Mouse (Mus musculus) spleen, postnatal 36 days (tissue): ENCODE measurements around the gene Cenpa.
"Not testable (repeated sequence)": the region's sequence is repeated elsewhere in the genome, so short reads cannot be mapped to it uniquely, and the experiment has no call there.

Experiments
- DNase-seq, 2 experiments: peaks; one replicate each; pipeline ENCODE4 v3.0.0; 2022; ENCODE audit warnings: low spot score in 2 of 2, mixed read lengths in 1 of 2

The Cenpa gene

DNA sequence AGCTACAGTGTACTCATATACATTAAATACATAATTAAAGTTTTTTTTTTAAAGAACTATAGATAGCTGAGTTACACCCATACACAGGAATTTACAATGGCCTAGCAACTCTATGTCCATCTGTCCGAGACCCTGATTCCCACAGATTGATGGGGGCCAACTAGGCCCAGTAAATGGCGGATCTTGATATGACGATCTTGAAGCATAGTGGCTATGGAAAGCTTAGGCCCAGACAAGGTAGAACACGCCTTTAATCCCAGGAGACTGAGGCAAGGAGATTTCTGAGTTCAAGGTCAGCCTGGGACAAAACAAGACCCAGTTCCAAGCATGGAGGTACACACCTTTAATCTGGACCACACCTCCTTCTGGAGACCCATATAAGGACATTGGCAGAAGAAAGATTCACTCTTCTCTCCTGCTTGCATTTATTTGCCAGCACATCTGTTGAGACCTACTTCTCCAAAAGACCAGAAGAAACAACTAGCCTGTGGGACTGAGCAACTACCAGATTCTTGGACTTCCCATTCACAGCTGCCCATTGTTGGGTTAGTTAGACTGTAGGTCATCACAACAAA, 12.2 kb downstream of the Cenpa start:
- no peak for DNase-seq

DNA sequence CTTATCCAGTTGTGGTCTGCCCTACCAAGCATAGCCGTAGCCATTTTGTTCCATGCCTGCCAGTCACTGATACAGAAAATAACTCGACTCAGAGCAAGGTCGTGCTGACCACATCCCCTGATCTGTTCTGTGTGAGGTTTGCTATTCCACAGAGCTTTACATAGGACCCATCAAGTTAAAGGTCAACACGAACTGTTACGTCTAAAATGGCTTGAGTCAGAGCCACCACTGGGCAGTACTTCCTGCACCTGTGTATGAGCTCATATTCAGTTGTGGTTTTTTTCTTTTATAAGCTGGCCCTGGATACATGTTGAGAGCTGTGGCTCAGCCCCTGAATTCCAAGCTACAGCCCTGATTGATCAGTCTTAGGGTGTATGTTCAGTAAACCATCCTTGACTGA, 13.0 kb downstream of the Cenpa start:
- DNase-seq, result no peak

DNA sequence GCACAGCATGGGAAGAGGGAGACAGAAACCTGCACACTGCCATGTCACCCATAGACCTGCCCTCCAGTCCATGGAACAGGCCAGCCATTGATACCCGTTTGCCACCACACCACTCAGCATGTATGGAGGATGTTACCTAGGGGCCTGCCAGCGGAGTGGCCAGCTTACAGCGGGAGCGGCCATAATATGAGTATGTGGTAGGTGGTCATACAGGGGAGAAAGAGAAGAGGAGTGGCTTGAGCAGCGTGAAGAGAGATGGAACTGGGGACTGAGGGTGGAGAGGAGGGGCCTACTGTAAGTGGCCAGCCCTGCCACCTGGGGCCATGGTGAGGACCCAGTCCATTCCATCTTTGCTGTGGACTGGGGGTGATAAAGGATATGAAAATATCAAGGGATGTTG, 15.4 kb downstream of the Cenpa start:
- DNase-seq, result no peak

DNA sequence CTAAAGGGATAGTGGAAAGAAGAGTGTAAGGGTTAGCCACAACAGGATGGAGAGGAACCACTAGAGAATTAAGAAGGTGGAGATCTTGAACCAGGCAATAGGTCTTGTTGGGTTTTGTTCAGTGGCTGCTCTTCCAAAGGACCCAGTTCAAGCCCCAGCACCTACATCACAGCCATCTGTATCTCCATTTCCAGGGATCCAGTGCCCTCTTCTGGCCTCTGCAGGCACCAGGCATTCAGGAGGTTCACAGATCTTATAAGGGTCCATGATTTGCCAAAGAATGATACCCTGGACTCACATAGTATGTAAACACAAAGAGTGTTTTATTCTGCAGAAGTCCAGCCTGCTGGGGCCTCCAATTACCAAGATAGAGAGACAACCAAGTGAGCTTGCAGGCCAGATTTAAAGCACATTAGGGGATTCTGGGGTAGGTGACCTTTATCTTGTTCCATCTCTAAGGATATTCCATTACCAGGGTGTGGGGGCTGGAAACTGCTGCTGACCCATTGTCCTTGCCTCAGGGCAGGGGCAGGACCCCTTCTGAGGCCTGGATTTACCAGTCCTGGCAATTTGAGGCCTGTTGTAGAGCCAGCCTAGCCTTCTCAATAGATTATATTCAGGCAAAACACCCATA, 16.5 kb downstream of the Cenpa start:
- no peak for DNase-seq

DNA sequence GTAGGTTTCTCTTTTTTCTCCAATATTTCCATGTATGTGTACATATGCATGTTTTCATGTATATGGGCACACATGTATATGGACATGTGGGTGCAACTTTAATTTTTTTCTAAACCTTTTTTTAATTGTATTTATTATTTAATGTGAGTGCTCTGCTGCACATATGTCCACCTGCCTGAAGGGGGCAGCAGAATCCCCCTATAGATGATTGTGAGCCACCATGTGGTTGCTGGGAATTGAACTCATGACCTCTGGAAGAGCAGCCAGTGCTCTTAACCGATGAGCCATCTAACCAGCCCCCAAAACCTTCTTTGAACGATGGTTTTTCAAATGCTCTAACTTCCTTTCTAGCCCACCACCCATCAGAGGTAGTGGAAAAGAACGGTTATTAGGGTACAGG, 17.4 kb downstream of the Cenpa start:
- DNase-seq, result no peak

DNA sequence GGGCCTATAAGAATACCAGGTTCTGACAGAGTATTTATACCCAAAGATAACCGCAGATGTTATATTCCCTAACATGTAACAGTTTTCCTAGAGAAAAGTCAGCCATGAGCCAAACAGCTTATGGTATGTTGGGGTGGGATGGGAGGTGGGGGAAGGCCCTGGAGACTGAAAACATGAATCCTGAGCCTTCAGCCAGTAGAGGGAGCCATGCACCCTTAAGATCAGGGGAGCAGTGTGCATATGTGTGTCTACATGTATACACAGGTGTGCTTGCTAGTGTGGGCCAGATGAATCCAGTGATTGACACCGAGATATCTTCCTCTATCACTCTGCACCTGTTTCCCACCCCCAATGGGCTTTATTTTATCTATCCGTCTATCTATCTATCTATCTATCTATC, 20.2 kb downstream of the Cenpa start:
- DNase-seq, result no peak

DNA sequence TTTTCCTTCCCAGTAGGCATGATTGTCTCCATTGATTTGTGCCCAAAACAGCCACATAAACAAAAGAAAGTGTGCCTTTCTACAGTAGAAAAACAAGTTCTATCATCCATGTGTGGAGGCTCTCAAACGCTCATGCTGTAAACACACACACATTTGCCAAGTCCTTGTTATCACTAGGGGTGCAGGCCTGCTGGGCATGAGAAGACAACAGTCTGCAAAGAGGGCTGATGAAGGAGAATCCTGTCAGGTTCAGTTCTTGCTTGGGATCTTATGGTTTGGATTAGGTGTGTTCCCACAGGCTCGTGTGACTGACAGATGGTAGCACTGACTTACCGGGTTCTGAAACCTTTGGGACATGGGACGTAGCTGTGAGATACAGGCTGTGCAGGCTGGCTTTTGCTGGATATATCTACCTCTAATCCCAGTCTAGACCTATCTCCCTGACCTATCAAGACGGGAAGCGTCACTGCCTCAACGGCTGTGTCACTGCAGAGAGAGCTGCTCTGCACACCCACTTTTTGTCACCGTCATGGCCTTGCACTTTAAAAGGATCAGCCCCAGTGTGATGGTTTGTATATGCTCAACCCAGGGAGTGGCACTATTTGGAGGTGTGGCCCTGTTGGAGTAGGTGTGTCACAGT, 33.9 kb downstream of the Cenpa start:
- DNase-seq, result no peak

DNA sequence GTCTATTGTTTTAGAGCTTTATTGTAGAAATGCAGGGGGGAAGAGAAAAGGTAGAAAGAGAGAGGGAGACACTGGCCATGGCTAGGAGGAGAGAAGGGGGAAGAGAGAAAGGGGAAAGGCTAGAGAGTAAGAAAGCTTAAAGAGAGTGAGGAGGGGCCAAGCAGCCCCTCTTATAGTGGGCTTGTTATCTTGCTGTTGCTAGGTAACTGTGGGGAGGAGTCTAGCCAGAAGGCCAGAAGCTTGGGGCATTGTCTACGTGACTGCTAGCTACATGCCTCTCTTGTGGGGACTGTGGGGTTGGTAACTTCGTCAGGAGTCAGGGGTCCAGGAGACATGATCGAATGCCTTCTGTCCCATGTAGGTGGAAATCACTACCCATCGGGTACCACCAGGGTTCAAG, 34.8 kb downstream of the Cenpa start:
- not testable (repeated sequence) for DNase-seq

DNA sequence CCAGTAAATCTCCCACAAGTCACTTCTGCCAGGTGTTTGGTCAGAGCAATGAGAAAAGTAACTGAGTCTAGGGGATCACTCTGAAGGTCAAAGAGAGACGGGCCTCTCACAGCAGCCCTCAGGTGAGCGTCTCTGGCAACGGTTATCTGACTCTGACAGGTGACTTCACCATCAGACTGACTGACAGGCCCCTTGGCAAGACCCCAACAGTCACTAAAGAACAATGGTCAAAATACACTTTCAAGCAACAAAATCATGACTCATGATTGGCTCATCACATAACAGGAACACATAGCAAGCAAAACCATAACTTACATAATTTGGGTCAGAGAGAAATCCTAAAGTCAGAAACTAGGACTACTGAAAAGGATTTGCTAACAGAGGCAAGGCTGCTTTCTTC, 35.3 kb downstream of the Cenpa start:
- DNase-seq, result no peak

DNA sequence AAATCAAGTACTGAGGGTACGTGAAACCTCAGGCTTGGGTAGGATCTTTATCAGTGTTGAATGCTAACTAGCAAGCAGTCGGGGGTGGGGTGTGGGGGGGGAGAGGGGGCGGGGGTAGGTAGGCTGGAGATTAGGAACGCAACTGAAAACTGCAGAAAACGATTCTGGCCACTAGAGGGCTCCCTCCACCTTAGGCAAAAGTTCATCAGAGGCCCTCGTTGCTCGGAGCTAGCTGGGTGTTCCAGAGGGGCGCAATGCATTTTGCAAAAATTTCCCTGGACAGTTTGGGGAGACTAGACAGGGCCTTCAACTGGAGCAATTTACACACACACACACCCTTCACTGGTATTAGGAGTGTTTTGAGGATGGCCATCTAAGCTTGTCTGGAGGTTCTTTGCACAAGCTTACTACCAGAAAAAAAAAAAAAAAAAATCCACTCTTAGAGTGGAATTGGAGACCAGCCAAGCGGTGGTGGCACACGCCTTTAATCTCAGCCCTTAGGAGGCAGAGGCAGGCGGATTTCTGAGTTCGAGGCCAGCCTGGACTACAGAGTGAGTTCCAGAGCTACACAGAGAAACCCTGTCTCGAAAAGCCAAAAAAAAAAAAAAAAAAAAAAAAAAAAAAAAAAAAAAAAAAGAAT, 43.3 kb downstream of the Cenpa start:
- peak; percentile 48 to 60 for DNase-seq

DNA sequence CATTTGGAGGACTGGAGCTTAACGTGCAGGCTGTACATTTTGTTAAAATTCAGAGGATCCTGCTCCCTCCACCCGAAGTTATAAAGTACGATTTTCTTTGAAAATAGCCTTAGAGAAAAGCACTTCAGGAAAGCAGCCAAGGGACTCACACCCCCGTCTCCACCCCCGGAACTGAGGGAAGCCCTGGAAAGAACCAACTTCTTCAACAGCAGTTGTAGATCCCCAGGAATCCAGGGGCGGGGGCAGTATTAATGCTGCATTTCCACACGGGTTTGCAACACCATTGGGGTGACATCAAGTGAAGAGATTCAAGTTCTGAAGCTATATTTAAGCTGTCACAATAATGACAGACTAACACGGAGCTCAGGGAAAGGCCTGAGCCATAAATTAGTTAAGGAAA, 43.9 kb downstream of the Cenpa start:
- no peak for DNase-seq

DNA sequence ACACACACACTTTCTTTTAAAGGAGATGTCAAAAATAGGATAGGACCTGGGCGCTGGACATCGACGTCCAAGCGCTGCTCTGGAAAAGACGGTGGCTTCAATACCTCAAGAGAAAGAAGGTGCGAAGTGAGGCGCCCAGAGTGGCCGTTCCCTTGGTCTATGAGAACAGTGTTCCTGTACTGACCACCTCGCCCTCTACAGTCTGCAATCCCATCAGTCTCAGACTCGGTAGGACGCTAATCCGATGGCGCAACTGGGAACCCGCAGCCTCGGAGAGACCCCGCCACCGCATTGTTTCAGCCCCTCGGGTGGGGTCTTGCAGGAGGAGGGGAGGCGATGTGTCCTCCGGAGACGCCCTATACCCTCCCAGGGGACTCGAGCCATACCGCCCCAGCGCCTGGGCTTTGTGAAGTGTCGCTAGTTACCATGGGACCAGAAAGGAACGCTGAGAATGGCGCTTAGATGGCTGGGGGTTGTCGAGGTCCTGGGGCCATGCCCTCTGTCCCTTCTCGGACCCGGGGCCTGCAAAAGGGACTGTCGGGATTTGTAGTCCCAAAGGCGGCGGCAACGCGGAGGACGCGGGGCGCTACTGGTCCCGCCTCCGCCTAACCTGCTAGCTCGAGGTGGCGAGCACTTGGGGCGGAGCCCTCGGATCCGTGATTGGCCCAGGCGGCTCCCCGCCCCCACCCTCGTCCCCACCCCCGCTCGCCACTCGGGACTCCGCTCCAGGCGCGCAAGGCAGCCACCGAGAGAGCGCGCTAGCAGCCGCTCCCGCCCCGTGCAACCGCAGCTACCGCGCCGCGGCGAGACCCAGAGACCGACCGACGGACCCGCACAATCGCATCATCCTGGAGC, 44.8 kb downstream of the Cenpa start, which contains the start of gene Dpysl5:
Dpysl5 (plus strand) TSS at position 418 of the 855 bp plus-strand sequence.
- peak; percentile 55 to 62 for DNase-seq

DNA sequence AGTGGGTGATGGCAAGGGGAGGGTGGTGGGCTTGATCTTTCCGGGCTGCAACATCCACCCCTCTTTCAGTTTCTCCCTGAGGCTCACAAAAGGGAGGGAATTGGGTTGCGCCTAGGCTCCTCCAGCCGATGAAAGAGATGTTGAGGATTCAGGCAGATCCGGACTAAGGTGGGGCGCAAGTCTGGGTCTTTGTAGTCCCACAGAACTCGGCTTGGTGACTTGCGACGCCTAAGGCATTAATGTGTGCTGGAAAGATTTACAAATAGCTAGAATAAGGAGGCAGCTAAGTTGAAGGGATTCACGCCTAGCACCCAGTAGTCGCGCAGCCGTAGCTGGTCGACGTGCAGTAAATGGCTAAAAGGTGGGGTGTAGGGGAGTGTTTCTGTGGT, 45.4 kb downstream of the Cenpa start:
- no peak for DNase-seq

DNA sequence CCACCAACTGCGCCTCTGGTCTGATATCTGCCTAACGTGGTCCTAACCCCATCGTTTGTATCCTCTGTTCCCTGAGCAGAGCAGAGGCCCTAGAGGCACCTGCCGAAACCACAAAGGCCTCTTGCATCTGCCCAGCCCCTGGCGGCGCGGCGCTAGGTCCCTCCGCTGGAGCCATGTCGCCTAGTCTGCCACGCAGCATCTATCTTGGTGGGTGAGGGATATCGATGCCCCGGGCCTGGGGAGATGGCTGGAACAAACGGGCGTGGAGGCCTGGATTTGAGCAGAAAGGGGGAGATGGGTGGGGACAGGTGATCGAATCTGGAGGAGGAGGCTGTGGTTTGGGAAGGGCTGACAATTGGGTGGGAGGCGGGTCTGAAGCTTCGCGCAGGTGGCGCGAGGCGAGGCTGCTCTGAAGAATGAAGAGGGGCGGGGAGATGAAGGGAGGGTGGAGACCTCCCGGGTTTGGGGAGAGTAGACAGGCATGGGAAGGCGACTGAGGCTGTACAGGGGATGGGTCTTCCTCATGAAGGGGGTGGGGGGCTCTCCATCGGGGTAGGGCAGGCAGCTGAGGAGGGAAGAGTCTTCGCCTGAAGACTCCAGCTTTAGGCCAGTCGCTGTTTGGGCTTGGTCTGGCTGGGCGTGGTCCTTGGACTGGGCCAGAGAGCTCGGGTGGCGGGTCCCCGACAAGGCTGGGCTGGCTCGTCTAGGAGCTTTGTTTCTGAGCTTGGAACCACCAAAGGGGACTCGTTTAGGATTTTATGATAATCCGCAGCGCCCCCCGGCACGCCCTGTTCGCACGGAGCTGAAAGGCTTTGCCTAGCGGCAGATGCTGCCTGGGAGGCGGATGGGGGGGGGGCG, 46.1 kb downstream of the Cenpa start:
- no peak for DNase-seq

DNA sequence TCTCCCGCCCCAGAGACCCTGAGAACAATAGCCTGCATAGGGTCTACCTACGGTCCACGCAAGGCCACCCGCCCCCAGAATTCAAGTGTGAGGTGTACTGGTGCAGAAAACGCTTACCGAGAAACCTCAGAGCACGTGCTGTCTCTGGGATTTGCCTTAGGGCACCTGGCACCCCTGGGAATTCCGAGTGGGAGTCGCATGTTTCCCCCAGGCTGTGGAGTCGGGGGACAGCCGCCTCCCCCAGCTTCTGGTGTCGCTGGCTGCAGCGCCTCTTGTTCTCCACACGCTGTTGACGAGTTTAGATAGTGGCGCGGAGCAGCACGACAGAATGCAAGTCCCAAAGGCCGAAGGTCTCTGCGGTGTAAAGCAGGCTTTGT, 46.7 kb downstream of the Cenpa start:
- no peak for DNase-seq

DNA sequence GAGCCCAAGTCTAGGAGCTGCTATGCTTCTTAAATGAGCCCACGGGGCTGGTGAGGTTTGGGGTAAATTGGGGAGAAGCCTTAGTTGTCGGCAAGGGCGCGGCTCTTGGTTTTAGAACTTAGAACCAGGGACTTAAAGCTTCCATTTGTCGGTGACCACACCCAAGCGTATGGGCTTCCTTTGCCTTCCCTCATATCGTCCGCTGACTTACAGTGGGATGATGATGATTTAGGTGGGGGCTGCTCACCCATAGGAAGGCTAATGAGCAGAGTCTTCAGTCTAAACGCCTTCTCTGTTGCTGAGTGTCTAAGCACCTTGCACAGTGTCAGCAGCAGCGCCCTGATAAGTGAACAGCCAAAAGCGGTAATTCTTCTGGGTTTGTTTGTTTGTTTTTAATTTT, 47.1 kb downstream of the Cenpa start:
- no peak for DNase-seq

DNA sequence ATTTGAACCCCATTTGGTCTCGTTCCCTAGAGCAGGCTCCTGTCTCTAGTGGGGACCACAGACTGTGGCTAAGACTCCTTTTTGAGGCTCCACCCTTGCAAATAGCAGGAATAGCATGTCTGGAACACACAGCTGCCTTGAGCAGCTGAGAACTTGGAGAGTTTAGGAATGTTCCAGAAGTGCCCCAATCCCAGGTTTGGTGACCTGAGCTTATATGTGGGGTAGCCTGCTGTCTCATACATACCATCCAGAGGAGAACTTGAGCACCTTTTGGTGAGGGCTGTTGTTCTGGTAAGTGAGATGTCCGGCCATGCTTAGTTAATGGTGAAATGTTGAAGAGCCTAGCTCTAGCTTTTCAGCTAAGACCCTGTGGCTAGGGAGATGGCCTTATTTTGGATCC, 49.7 kb downstream of the Cenpa start:
- no peak for DNase-seq

DNA sequence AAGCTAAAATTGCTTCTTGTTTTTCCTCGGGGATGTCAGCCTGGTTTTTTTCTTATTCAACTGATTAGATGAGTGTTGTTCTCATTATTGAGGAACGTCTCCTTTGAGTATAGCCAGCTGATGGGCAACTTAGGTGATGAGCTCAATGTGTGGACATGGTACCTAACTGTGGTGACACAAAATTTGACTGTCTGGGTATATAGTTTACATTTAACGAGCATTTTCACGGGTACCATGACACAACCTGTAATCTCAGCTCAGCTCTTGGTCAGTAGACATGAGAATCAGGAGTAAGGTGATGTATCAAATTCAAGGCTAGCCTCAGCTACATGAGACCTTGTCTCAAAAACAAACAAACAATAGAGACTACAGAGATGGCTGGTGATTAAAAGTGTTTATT, 50.9 kb downstream of the Cenpa start:
- no peak for DNase-seq

DNA sequence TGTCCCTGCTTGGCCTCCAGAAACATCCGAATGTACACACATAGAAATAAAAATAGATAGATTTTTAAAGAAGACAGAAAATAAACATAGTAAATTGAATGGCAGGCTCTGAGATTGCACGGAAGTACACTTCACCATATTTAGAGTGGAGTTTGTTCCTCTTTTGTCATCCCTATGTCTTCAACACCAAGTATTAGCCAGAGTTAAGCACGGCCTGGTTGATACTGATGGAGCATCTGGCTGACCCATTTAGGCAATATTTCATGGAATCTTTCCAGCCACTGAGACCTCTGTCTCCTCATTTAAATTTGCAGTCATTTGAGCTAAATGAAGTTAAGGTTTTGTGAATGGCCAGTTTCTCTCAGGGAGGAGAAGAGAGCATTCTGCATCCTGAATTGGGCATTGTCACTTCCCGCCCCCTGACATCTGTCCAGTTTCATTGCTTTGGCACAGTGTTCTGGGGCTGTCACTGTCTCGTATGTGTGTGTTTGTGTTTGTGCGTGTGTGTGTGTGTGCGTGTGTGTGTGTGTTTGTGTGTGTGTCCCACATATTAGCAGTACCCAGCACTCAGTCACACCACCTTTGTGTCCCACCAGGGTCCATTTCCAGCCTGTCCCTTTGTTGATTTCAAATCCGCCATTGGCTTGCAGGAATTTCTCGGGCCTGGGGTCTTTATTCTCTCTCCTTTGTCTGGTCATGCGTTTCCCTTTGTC, 51.6 kb downstream of the Cenpa start:
- DNase-seq, result no peak

DNA sequence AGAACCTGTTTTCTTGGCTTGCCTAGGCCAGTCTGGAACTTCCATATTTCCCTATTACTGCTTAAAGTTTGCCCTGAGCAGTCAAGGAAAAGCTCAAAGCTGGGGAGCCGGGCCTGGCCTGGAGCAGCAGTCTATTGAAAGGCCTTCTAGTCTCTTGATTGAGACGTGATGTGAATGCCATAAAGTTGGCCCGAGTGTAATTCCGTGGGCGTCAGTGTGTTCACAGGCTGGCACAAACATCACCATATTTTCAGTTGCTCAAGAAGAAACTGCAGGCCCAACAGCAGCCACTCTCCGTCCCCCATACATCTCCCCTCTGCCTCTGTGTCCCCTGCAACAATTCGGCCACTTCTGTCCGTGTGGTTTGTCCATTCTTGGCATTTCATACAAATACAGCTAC, 55.4 kb downstream of the Cenpa start:
- no peak for DNase-seq
